Mouse (Mus musculus): ENCODE measurements around the gene Nek4.

DNA sequence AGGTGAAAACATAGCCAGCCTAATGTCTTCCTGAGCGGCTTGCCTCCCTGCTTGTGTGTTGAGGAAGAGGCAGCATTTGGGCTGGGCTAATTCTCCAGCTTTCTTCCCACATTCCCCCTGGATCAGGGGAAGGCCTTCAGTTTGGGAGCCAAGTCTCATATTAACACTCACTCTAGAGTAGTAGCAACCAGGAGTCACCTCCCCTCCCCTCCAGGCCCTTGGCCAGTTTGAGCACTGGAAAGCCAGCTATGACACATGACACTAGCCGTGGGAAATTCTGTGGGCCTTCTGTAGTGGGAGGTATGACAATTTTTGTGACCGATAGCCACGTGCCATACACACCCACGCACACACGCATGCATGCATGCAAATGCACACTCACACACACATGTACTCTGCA, 45.2 kb upstream of the Nek4 start:
- TF ChIP-seq ZNF384 (IDR thresholded peaks at IDR 0.05; ENCODE audit: low read depth, low read length) (no peak), MAFK (IDR thresholded peaks at IDR 0.05; ENCODE audit: insufficient read depth, low read depth, low read length) (no peak)
